Mouse (Mus musculus) liver, embryonic 14.5 days (tissue): ENCODE results near the gene Phlda1. TPM values are rescaled to one million over a fixed set of nuclear protein-coding genes. Genes with fewer than 3 reads are reported as not detected.

Experiments
- ATAC-seq: fragments of 200-750 bp; cut with Nextera tagmentation; 2 replicates; pipeline ENCODE4 v1.8.0; 2017; ENCODE audit warnings: moderate number of reproducible peaks, mild to moderate bottlenecking, moderate library complexity; ENCODE audit not compliant: insufficient read depth
- DNase-seq, 3 experiments: peaks; one replicate each; pipeline ENCODE4 v3.0.0-alpha.2; 2012 to 2013; ENCODE audit warnings: low read depth in 3 of 3, low spot score in 3 of 3
- H3K27ac ChIP-seq: fragments of 300-500 bp; sonication (generic); 2 replicates; pipeline ENCODE4 v1.5.1; 2014; ENCODE audit warnings: moderate library complexity, mild to moderate bottlenecking, control low read depth, inconsistent platforms
- H3K27me3 ChIP-seq: fragments of 300-500 bp; sonication (generic); 2 replicates; pipeline ENCODE4 v1.6.1; 2014; ENCODE audit warnings: mild to moderate bottlenecking, low read length, moderate library complexity; ENCODE audit not compliant: control insufficient read depth, insufficient read depth
- H3K36me3 ChIP-seq: fragments of 300-500 bp; sonication (generic); replicated peaks from 2 replicates; pipeline ENCODE4 v1.6.1; 2014; ENCODE audit warnings: low read depth; ENCODE audit not compliant: control insufficient read depth, insufficient read depth
- H3K4me1 ChIP-seq, 2 experiments: fragments of 200-500 bp in 1 of 2; fragments of 300-500 bp in 1 of 2; sonication (generic) in 1 of 2; replicated peaks; 2 replicates each; pipeline ENCODE4 v1.6.1; 2012 to 2014; ENCODE audit warnings: antibody characterized with exemption in 1 of 2, inconsistent platforms in 1 of 2, low read length in 1 of 2; ENCODE audit not compliant: control insufficient read depth in 2 of 2, insufficient read depth in 2 of 2
- H3K4me2 ChIP-seq: fragments of 300-500 bp; sonication (generic); 2 replicates; pipeline ENCODE4 v1.6.1; 2014; ENCODE audit warnings: low read depth, mild to moderate bottlenecking, control low read depth, moderate library complexity
- H3K4me3 ChIP-seq, 2 experiments: fragments of 200-500 bp in 1 of 2; fragments of 300-500 bp in 1 of 2; sonication (generic) in 1 of 2; 2 replicates each; pipeline ENCODE4 v1.5.1; 2012 to 2014; ENCODE audit warnings: low read depth in 2 of 2, low read length in 2 of 2, mild to moderate bottlenecking in 2 of 2, control low read depth in 1 of 2, inconsistent platforms in 1 of 2, moderate library complexity in 1 of 2; ENCODE audit not compliant: insufficient read depth in 1 of 2
- H3K9ac ChIP-seq: fragments of 300-500 bp; sonication (generic); replicated peaks from 2 replicates; pipeline ENCODE4 v1.6.1; 2014; ENCODE audit warnings: mild to moderate bottlenecking, control low read depth, moderate library complexity
- H3K9me3 ChIP-seq: fragments of 300-500 bp; sonication (generic); 2 replicates; pipeline ENCODE4 v1.6.1; 2016; ENCODE audit warnings: low read length, mixed read lengths; ENCODE audit not compliant: control insufficient read depth
- CTCF ChIP-seq: IDR thresholded peaks from 2 replicates; pipeline ENCODE4 v1.5.1; 2016; ENCODE audit warnings: antibody characterized with exemption, low read depth, control low read depth
- EP300 ChIP-seq: IDR thresholded peaks from 2 replicates; pipeline ENCODE4 v1.6.1; 2016; ENCODE audit warnings: antibody characterized with exemption, low read depth
- WGBS: fragments of 180-500 bp; shearing (Covaris S2); extraction: QIAGEN DNeasy Blood & Tissue Kit; methylation state at CpG from one replicate; pipeline ENCODE4 v1.1.7; 2014; ENCODE audit not compliant: insufficient replicate concordance; 5-methylcytosine and 5-hydroxymethylcytosine counted together
- polyA plus RNA-seq, 2 experiments: library from polyadenylated mRNA; depleted of rRNA in 1 of 2; stranded (reverse) in 1 of 2; unstranded in 1 of 2; fragments of >200 nt; fragmentation: Nextera tagmentation in 1 of 2; extraction: Ambion mirVana in 1 of 2; gene quantifications; 2 replicates each; pipeline versions ENCODE4 v1.2.1 to v1.2.3; 2012 to 2014

Gene Phlda1
- polyA plus RNA-seq, 2 experiments: 2.1 to 2.8 TPM

GRCm38 (mm10) chr10:111473511-111474371, 32.3 kb upstream of the Phlda1 start:
- TF ChIP-seq EP300 (no peak), CTCF (no peak)
- peak; percentile 73 for ATAC-seq
- Histone ChIP-seq H3K4me3 (peak overlapping the region; percentile 81 to 95), H3K4me1 (peaks cover 27 to 35% of the 10 kb centered on the region in 2 experiments), H3K27me3 (no peaks in the 10 kb centered on the region), H3K9me3 (no peaks in the 10 kb centered on the region), H3K27ac (peak overlapping the region; percentile 34), H3K9ac (peak overlapping the region; percentile 87), H3K4me2 (peak overlapping the region; percentile 90), H3K36me3 (peaks cover 7% of the 10 kb centered on the region; the same call in 1 of the 2 replicates)
- WGBS: under 1% methylated on average over 58 of the region's 58 CpGs
- DNase-seq: peak; percentile 17 to 31 (median 23)

GRCm38 (mm10) chr10:111476301-111476700, 29.8 kb upstream of the Phlda1 start:
- no peaks in the 10 kb centered on the region for H3K9me3 ChIP-seq
- DNase-seq: no peak
- peaks cover 16% of the 10 kb centered on the region for H3K36me3 ChIP-seq
- TF ChIP-seq EP300 (no peak), CTCF (no peak)
- 69% methylated on average over 4 of the region's 4 CpGs for WGBS
- H3K27me3 ChIP-seq: no peaks in the 10 kb centered on the region
- peak overlapping the region in 1 of 2 experiments; percentile 4; a peak in 1 of 4 replicates for H3K4me3 ChIP-seq
- peaks cover 27 to 30% of the 10 kb centered on the region in 2 experiments for H3K4me1 ChIP-seq
- H3K27ac ChIP-seq: no peak overlapping the region
- peak overlapping the region; percentile 1; the same call in 1 of the 2 replicates for H3K9ac ChIP-seq
- H3K4me2 ChIP-seq: peak overlapping the region; percentile 90
- ATAC-seq: no peak

DNA sequence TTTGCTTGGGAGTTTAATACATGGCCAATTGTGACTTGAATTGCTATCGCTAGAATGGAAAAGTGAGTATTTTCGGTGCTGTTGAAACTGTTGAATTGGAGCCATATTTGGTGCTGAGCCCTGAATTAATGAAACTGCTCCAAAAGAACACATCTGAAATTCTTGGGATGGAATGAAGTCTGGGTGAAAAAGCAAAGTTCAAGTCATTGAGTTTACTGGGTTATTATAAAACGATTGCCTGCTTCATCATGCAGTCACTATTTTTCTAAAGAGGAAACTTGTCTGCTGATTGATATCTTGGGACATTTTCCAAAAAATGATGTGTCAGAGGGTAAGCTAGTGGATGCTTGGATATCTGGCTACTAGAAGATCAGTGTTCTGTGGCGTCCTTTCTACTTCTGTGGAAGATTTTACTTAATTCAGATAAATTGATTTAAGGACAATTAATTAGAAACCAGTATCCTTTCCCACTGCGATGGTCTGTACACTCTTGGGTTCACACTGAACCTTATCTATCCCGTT, 29.0 kb upstream of the Phlda1 start:
- no peaks in the 10 kb centered on the region for H3K27me3 ChIP-seq
- ATAC-seq: no peak
- H3K9ac ChIP-seq: no peak overlapping the region
- no peak for TF ChIP-seq EP300
- no peak for TF ChIP-seq CTCF
- H3K4me3 ChIP-seq: no peak overlapping the region
- H3K36me3 ChIP-seq: peaks cover 24% of the 10 kb centered on the region
- no peak overlapping the region for H3K27ac ChIP-seq
- 49% methylated on average over 6 of the region's 6 CpGs for WGBS
- no peak for DNase-seq
- H3K4me2 ChIP-seq: peak overlapping the region; percentile 90
- H3K4me1 ChIP-seq: peaks cover 26 to 33% of the 10 kb centered on the region in 2 experiments
- H3K9me3 ChIP-seq: no peaks in the 10 kb centered on the region

- DNase-seq (no peak), ATAC-seq (no peak)
- 60% methylated on average over 5 of the region's 5 CpGs for WGBS
- no peak overlapping the region for H3K4me2 ChIP-seq
- no peak overlapping the region for H3K4me3 ChIP-seq
- H3K9me3 ChIP-seq: no peaks in the 10 kb centered on the region
- no peak for TF ChIP-seq CTCF
- no peak for TF ChIP-seq EP300
- H3K9ac ChIP-seq: no peak overlapping the region
- no peaks in the 10 kb centered on the region for H3K27me3 ChIP-seq
- no peak overlapping the region for H3K27ac ChIP-seq
- peaks cover 40% of the 10 kb centered on the region for H3K36me3 ChIP-seq
- peaks cover 20 to 28% of the 10 kb centered on the region in 2 experiments for H3K4me1 ChIP-seq
These were observed 26.5 kb upstream of the Phlda1 start for GRCm38 (mm10) chr10:111479599-111479998.

GRCm38 (mm10) chr10:111482654-111483053, 23.4 kb upstream of the Phlda1 start:
- no peak overlapping the region for H3K27ac ChIP-seq
- ATAC-seq (no peak), DNase-seq (no peak)
- 80% methylated on average over 2 of the region's 2 CpGs for WGBS
- H3K9me3 ChIP-seq: no peaks in the 10 kb centered on the region
- H3K36me3 ChIP-seq: peaks cover 57% of the 10 kb centered on the region
- no peak for TF ChIP-seq CTCF
- TF ChIP-seq EP300: no peak
- peaks cover 0 to 10% of the 10 kb centered on the region in 2 experiments; a peak in 2 of 4 replicates for H3K4me1 ChIP-seq
- no peak overlapping the region for H3K4me3 ChIP-seq
- H3K9ac ChIP-seq: no peak overlapping the region
- H3K27me3 ChIP-seq: no peaks in the 10 kb centered on the region
- H3K4me2 ChIP-seq: no peak overlapping the region
